Mouse (Mus musculus): ENCODE results near the gene Psmb8. TPM values are rescaled to one million over a fixed set of nuclear protein-coding genes. Genes with fewer than 3 reads are reported as not detected.

Psmb8 gene
- polyA plus RNA-seq, 1 experiment from 2014 or later: 7.9 TPM

- no peaks in the 10 kb centered on the region for H3K4me1 ChIP-seq (ENCODE audit: insufficient read depth)
- H3K27me3 ChIP-seq (ENCODE audit: insufficient read depth, low read length): no peaks in the 10 kb centered on the region; the same call in 1 of the 2 replicates
- peaks cover 5% of the 10 kb centered on the region; the same call in 1 of the 2 replicates for H3K9me3 ChIP-seq (ENCODE audit: low read depth, low read length)
- no peak for TF ChIP-seq CTCF (IDR thresholded peaks at IDR 0.05; ENCODE audit: low read depth)
- no peak for DNase-seq
- ATAC-seq (ENCODE audit: insufficient read depth): no peak
- no peak overlapping the region for H3K27ac ChIP-seq (ENCODE audit: low read depth)
- WGBS: 20% methylated on average over 4 of the region's 4 CpGs
- H3K9ac ChIP-seq: no peak overlapping the region
- no peak overlapping the region for H3K4me3 ChIP-seq (ENCODE audit: low read depth, low read length)
- H3K4me2 ChIP-seq: no peak overlapping the region
- H3K36me3 ChIP-seq (ENCODE audit: insufficient read depth): no peaks in the 10 kb centered on the region
Observed at GRCm38 (mm10) chr17:34170487-34170876, 27.0 kb upstream of the Psmb8 start.

GRCm38 (mm10) chr17:34170877-34171498 is 26.5 kb upstream of the Psmb8 start:
- H3K4me1 ChIP-seq (ENCODE audit: insufficient read depth): no peaks in the 10 kb centered on the region
- no peak overlapping the region for H3K27ac ChIP-seq (ENCODE audit: low read depth)
- no peak overlapping the region for H3K4me2 ChIP-seq
- 40% methylated on average over 13 of the region's 13 CpGs for WGBS
- H3K36me3 ChIP-seq (ENCODE audit: insufficient read depth): no peaks in the 10 kb centered on the region
- ATAC-seq (ENCODE audit: insufficient read depth) (no peak), DNase-seq (peak; percentile 92)
- no peak overlapping the region for H3K4me3 ChIP-seq (ENCODE audit: low read depth, low read length)
- peaks cover 5% of the 10 kb centered on the region; the same call in 1 of the 2 replicates for H3K9me3 ChIP-seq (ENCODE audit: low read depth, low read length)
- TF ChIP-seq CTCF (IDR thresholded peaks at IDR 0.05; ENCODE audit: low read depth): peak; percentile 95
- no peak overlapping the region for H3K9ac ChIP-seq
- no peaks in the 10 kb centered on the region; the same call in 1 of the 2 replicates for H3K27me3 ChIP-seq (ENCODE audit: insufficient read depth, low read length)

GRCm38 (mm10) chr17:34172528-34172927 is 25.0 kb upstream of the Psmb8 start:
- Histone ChIP-seq H3K9ac (no peak overlapping the region), H3K4me3 (ENCODE audit: low read depth, low read length) (no peak overlapping the region), H3K27me3 (ENCODE audit: insufficient read depth, low read length) (no peaks in the 10 kb centered on the region; the same call in 1 of the 2 replicates), H3K27ac (ENCODE audit: low read depth) (no peak overlapping the region), H3K4me1 (ENCODE audit: insufficient read depth) (no peaks in the 10 kb centered on the region), H3K4me2 (no peak overlapping the region), H3K36me3 (ENCODE audit: insufficient read depth) (no peaks in the 10 kb centered on the region), H3K9me3 (ENCODE audit: low read depth, low read length) (peaks cover 12% of the 10 kb centered on the region; the same call in 1 of the 2 replicates)
- 94% methylated on average over 5 of the region's 5 CpGs for WGBS
- TF ChIP-seq CTCF (IDR thresholded peaks at IDR 0.05; ENCODE audit: low read depth): peak; percentile 29
- DNase-seq (no peak), ATAC-seq (ENCODE audit: insufficient read depth) (no peak)

- Histone ChIP-seq H3K36me3 (ENCODE audit: insufficient read depth) (no peaks in the 10 kb centered on the region), H3K27me3 (ENCODE audit: insufficient read depth, low read length) (no peaks in the 10 kb centered on the region; the same call in 1 of the 2 replicates), H3K4me3 (ENCODE audit: low read depth, low read length) (no peak overlapping the region), H3K4me2 (no peak overlapping the region), H3K27ac (ENCODE audit: low read depth) (no peak overlapping the region), H3K9me3 (ENCODE audit: low read depth, low read length) (peaks cover 13% of the 10 kb centered on the region; the same call in 1 of the 2 replicates), H3K9ac (no peak overlapping the region), H3K4me1 (ENCODE audit: insufficient read depth) (no peaks in the 10 kb centered on the region)
- ATAC-seq (ENCODE audit: insufficient read depth) (no peak), DNase-seq (no peak)
- no peak for TF ChIP-seq CTCF (IDR thresholded peaks at IDR 0.05; ENCODE audit: low read depth)
- 78% methylated on average over 1 of the region's 1 CpGs for whole genome bisulfite sequencing
Observed at GRCm38 (mm10) chr17:34174075-34174474, 23.4 kb upstream of the Psmb8 start.

GRCm38 (mm10) chr17:34177179-34177578 is 20.3 kb upstream of the Psmb8 start:
- ATAC-seq (ENCODE audit: insufficient read depth) (no peak), DNase-seq (peak; percentile 20)
- no peak overlapping the region for H3K4me3 ChIP-seq (ENCODE audit: low read depth, low read length)
- no peak overlapping the region for H3K4me2 ChIP-seq
- 76% methylated on average over 4 of the region's 4 CpGs for WGBS
- no peaks in the 10 kb centered on the region for H3K36me3 ChIP-seq (ENCODE audit: insufficient read depth)
- no peaks in the 10 kb centered on the region; the same call in 1 of the 2 replicates for H3K27me3 ChIP-seq (ENCODE audit: insufficient read depth, low read length)
- no peak overlapping the region for H3K9ac ChIP-seq
- H3K9me3 ChIP-seq (ENCODE audit: low read depth, low read length): peaks cover 13% of the 10 kb centered on the region; the same call in 1 of the 2 replicates
- H3K4me1 ChIP-seq (ENCODE audit: insufficient read depth): no peaks in the 10 kb centered on the region
- H3K27ac ChIP-seq (ENCODE audit: low read depth): no peak overlapping the region
- peak; percentile 50 for TF ChIP-seq CTCF (IDR thresholded peaks at IDR 0.05; ENCODE audit: low read depth)

- H3K27me3 ChIP-seq (ENCODE audit: insufficient read depth, low read length): peaks cover 5% of the 10 kb centered on the region
- TF ChIP-seq CTCF (IDR thresholded peaks at IDR 0.05; ENCODE audit: low read depth): no peak
- no peaks in the 10 kb centered on the region for H3K4me1 ChIP-seq (ENCODE audit: insufficient read depth)
- 45% methylated on average over 6 of the region's 6 CpGs for WGBS
- no peak overlapping the region for H3K9ac ChIP-seq
- H3K4me2 ChIP-seq: no peak overlapping the region
- no peaks in the 10 kb centered on the region for H3K36me3 ChIP-seq (ENCODE audit: insufficient read depth)
- DNase-seq (no peak), ATAC-seq (ENCODE audit: insufficient read depth) (no peak)
- H3K4me3 ChIP-seq (ENCODE audit: low read depth, low read length): no peak overlapping the region
- no peak overlapping the region for H3K27ac ChIP-seq (ENCODE audit: low read depth)
- 0 out of 2 replicates have a peak, but pooled peaks cover 8% of the 10 kb centered on the region for H3K9me3 ChIP-seq (ENCODE audit: low read depth, low read length)
Observed at GRCm38 (mm10) chr17:34179019-34179418, 18.5 kb upstream of the Psmb8 start.

- no peaks in the 10 kb centered on the region for H3K36me3 ChIP-seq (ENCODE audit: insufficient read depth)
- no peaks in the 10 kb centered on the region for H3K4me1 ChIP-seq (ENCODE audit: insufficient read depth)
- peaks cover 9% of the 10 kb centered on the region for H3K27me3 ChIP-seq (ENCODE audit: insufficient read depth, low read length)
- H3K9ac ChIP-seq: no peak overlapping the region
- no peak overlapping the region for H3K27ac ChIP-seq (ENCODE audit: low read depth)
- H3K9me3 ChIP-seq (ENCODE audit: low read depth, low read length): 0 out of 2 replicates have a peak, but pooled peaks cover 8% of the 10 kb centered on the region
- WGBS: 56% methylated on average over 13 of the region's 13 CpGs
- H3K4me2 ChIP-seq: no peak overlapping the region
- no peak overlapping the region for H3K4me3 ChIP-seq (ENCODE audit: low read depth, low read length)
- no peak for TF ChIP-seq CTCF (IDR thresholded peaks at IDR 0.05; ENCODE audit: low read depth)
- no peak for ATAC-seq (ENCODE audit: insufficient read depth)
- DNase-seq: no peak
Observed at GRCm38 (mm10) chr17:34179913-34180859, 17.3 kb upstream of the Psmb8 start.

Measured in lung, embryonic 14.5 days (tissue).